Mouse (Mus musculus) adrenal gland, postnatal 10 days (tissue): ENCODE results near the gene Trim14. TPM values are rescaled to one million over a fixed set of nuclear protein-coding genes. Genes with fewer than 3 reads are reported as not detected.

ENCODE experiments used
- total RNA-seq, 2 experiments: library from RNA; stranded (reverse); gene quantifications; 2 replicates each; pipeline ENCODE4 v1.2.3; 2021

Gene Trim14
- total RNA-seq, 2 experiments from 2014 or later = 5.1 to 8.7 TPM

Other genes with a start within 250 kb of the Trim14 start
- gene Foxe1, start 192.5 kb downstream of the Trim14 start, total RNA-seq = not detected
- 1 to 10 TPM; 5.5 to 7.3 TPM for gene Trmo, start 146.7 kb downstream of the Trim14 start, total RNA-seq
- 1 to 10 TPM; 3.4 to 6.7 TPM for gene Hemgn, start 122.6 kb downstream of the Trim14 start, total RNA-seq
- 100 to 1,000 TPM; 136 to 141 TPM for gene Anp32b, start 85.2 kb downstream of the Trim14 start, total RNA-seq
- 10 to 100 TPM; 38.3 to 41.0 TPM for gene Nans, start 46.9 kb downstream of the Trim14 start, total RNA-seq
- gene Coro2a, start 66.1 kb upstream of the Trim14 start, total RNA-seq = 1 to 10 TPM; 3.0 to 4.3 TPM
- 1 to 10 TPM; 2.2 to 3.7 TPM for gene Tbc1d2, start 114.1 kb upstream of the Trim14 start, total RNA-seq